Mouse (Mus musculus) kidney, postnatal 14 days (tissue): Measurements from ENCODE around the gene Prkcd.
A peak's percentile ranks its signal among the peaks of the same experiment; 100 is the strongest.

ENCODE experiments used
- DNase-seq: peaks from one replicate; pipeline ENCODE4 v3.0.0; 2022; ENCODE audit warnings: mixed read lengths

Gene Prkcd

GRCm38 (mm10) chr14:30625856-30626726 is at the start of gene Prkcd:
Gene Prkcd, minus strand, starts transcription at chr14:30626210.
- DNase-seq, result peak; percentile 92

GRCm38 (mm10) chr14:30674947-30675346 is 48.9 kb upstream of the Prkcd start:
- no peak for DNase-seq

GRCm38 (mm10) chr14:30671986-30672312 is 45.9 kb upstream of the Prkcd start:
- DNase-seq, result peak; percentile 89

- no peak for DNase-seq
These were observed 45.3 kb upstream of the Prkcd start for GRCm38 (mm10) chr14:30671095-30671985.

- no peak for DNase-seq
These were observed 44.2 kb upstream of the Prkcd start for GRCm38 (mm10) chr14:30670161-30670560.

- no peak for DNase-seq
These were observed 40.6 kb upstream of the Prkcd start for GRCm38 (mm10) chr14:30666604-30667003.

GRCm38 (mm10) chr14:30666061-30666460 is 40.1 kb upstream of the Prkcd start:
- peak; percentile 34 for DNase-seq

GRCm38 (mm10) chr14:30655531-30655930 is 29.5 kb upstream of the Prkcd start:
- DNase-seq, result no peak

GRCm38 (mm10) chr14:30654691-30655228 is 28.8 kb upstream of the Prkcd start:
- no peak for DNase-seq

GRCm38 (mm10) chr14:30653943-30654659 is 28.1 kb upstream of the Prkcd start, which contains the start of gene Rft1:
Gene Rft1, plus strand, starts transcription at chr14:30654360.
- peak; percentile 98 for DNase-seq

GRCm38 (mm10) chr14:30650969-30651368 is 25.0 kb upstream of the Prkcd start:
- DNase-seq, result peak; percentile 94

- peak; percentile 33 for DNase-seq
These were observed 23.7 kb upstream of the Prkcd start for GRCm38 (mm10) chr14:30649745-30650144.

GRCm38 (mm10) chr14:30648478-30648877 is 22.5 kb upstream of the Prkcd start:
- peak; percentile 58 for DNase-seq

- no peak for DNase-seq
These were observed 20.5 kb upstream of the Prkcd start for GRCm38 (mm10) chr14:30646486-30646885.

GRCm38 (mm10) chr14:30645066-30645465 is 19.1 kb upstream of the Prkcd start:
- no peak for DNase-seq

GRCm38 (mm10) chr14:30644026-30644425 is 18.0 kb upstream of the Prkcd start:
- DNase-seq, result no peak

GRCm38 (mm10) chr14:30641748-30642147 is 15.7 kb upstream of the Prkcd start:
- no peak for DNase-seq

GRCm38 (mm10) chr14:30638686-30639085 is 12.7 kb upstream of the Prkcd start:
- no peak for DNase-seq

- DNase-seq, result peak; percentile 42
These were observed 12.0 kb upstream of the Prkcd start for GRCm38 (mm10) chr14:30638009-30638408.

GRCm38 (mm10) chr14:30637087-30637486 is 11.1 kb upstream of the Prkcd start:
- peak; percentile 89 for DNase-seq

- no peak for DNase-seq
These were observed 10.5 kb upstream of the Prkcd start for GRCm38 (mm10) chr14:30636499-30636898.

GRCm38 (mm10) chr14:30635219-30635910 is 9.4 kb upstream of the Prkcd start:
- DNase-seq, result peak; percentile 87
